Mouse (Mus musculus) retina, postnatal 7 days (tissue): ENCODE measurements around the gene Bfsp1.
A peak's percentile ranks its signal among the peaks of the same experiment; 100 is the strongest.

Experiments
- DNase-seq: peaks from one replicate; pipeline ENCODE4 v3.0.0-alpha.2; 2012; ENCODE audit warnings: low read depth, low spot score

The Bfsp1 gene

GRCm38 (mm10) chr2:143853447-143853846 is 9.5 kb downstream of the Bfsp1 start:
- DNase-seq = no peak

GRCm38 (mm10) chr2:143852295-143853275 is 10.4 kb downstream of the Bfsp1 start:
- no peak for DNase-seq

- DNase-seq = no peak
Observed at GRCm38 (mm10) chr2:143851354-143852221, 11.4 kb downstream of the Bfsp1 start.

GRCm38 (mm10) chr2:143847291-143847690 is 15.7 kb downstream of the Bfsp1 start:
- DNase-seq = no peak

- DNase-seq = no peak
Observed at GRCm38 (mm10) chr2:143846799-143847198, 16.2 kb downstream of the Bfsp1 start.

- DNase-seq = no peak
Observed at GRCm38 (mm10) chr2:143844779-143845178, 18.2 kb downstream of the Bfsp1 start.

GRCm38 (mm10) chr2:143841536-143841935 is 21.4 kb downstream of the Bfsp1 start:
- DNase-seq = no peak

GRCm38 (mm10) chr2:143840895-143841294 is 22.1 kb downstream of the Bfsp1 start:
- no peak for DNase-seq

- no peak for DNase-seq
Observed at GRCm38 (mm10) chr2:143839458-143839857, 23.5 kb downstream of the Bfsp1 start.

- no peak for DNase-seq
Observed at GRCm38 (mm10) chr2:143838698-143839097, 24.3 kb downstream of the Bfsp1 start.

- DNase-seq = peak; percentile 78
Observed at GRCm38 (mm10) chr2:143837291-143837701, 25.7 kb downstream of the Bfsp1 start.

- no peak for DNase-seq
Observed at GRCm38 (mm10) chr2:143835820-143836219, 27.2 kb downstream of the Bfsp1 start.

- DNase-seq = no peak
Observed at GRCm38 (mm10) chr2:143834082-143834481, 28.9 kb downstream of the Bfsp1 start.

GRCm38 (mm10) chr2:143832721-143833120 is 30.3 kb downstream of the Bfsp1 start:
- no peak for DNase-seq

- DNase-seq = no peak
Observed at GRCm38 (mm10) chr2:143831645-143832044, 31.3 kb downstream of the Bfsp1 start.

GRCm38 (mm10) chr2:143813461-143813860 is 49.5 kb downstream of the Bfsp1 start:
- DNase-seq = no peak

GRCm38 (mm10) chr2:143812262-143812661 is 50.7 kb downstream of the Bfsp1 start:
- DNase-seq = no peak

- no peak for DNase-seq
Observed at GRCm38 (mm10) chr2:143808789-143809188, 54.2 kb downstream of the Bfsp1 start.

- DNase-seq = no peak
Observed at GRCm38 (mm10) chr2:143806924-143807664, 55.9 kb downstream of the Bfsp1 start.

GRCm38 (mm10) chr2:143806140-143806923 is 56.6 kb downstream of the Bfsp1 start:
- DNase-seq = no peak

- DNase-seq = no peak
Observed at GRCm38 (mm10) chr2:143801097-143801496, 61.9 kb downstream of the Bfsp1 start.
